Mouse (Mus musculus): ENCODE results near the gene Stom.

- TF ChIP-seq CTCF (conservative IDR thresholded peaks at IDR 0.05; ENCODE audit: insufficient read depth, insufficient read length, low read depth, low read length) (no peak), POLR2A (IDR thresholded peaks at IDR 0.05; ENCODE audit: low read depth, low read length) (no peak)
Measured at GRCm38 (mm10) chr2:35317604-35318003, 19.2 kb downstream of the Stom start.

Data from kidney, adult 2 months (tissue).